ENCODE assay signal across 15 mouse cellular contexts in genomic region chr19:20409541-20410528, GRCm38 (mm10). TPM values are rescaled to one million over a fixed set of nuclear protein-coding genes. Genes with fewer than 3 reads are reported as not detected.
DNase-seq lines count a peak whose midpoint lies in the region; ATAC-seq lines count a peak whose summit lies in the region.
"Had no signal": no experiment of that assay in that cellular context is flagged by ENCODE, and none has a peak within 500 bp of the region (broad histone marks: within the 10 kb centered on the region; RNA-seq: fewer than 3 reads in every experiment).

No protein-coding gene starts in this region.

- no peak overlapping the region for H3K9ac ChIP-seq in kidney, embryonic 16.5 days (replicated peaks; ENCODE audit: low read length)
- no peak overlapping the region for H3K9ac ChIP-seq in kidney, embryonic 14.5 days (ENCODE audit: low read depth, low read length)
- H3K9ac ChIP-seq: embryonic facial prominence, embryonic 15.5 days; heart, embryonic 13.5 days; hindbrain, embryonic 15.5 days; limb, embryonic 13.5 days had no signal

- peaks cover 5% of the 10 kb centered on the region for H3K4me1 ChIP-seq in kidney, embryonic 16.5 days (ENCODE audit: insufficient read depth, low read length)
- H3K4me1 ChIP-seq in kidney, embryonic 14.5 days (ENCODE audit: control insufficient read depth, insufficient read depth, low read length): no peaks in the 10 kb centered on the region
- H3K4me1 ChIP-seq: heart, embryonic 13.5 days; hindbrain, embryonic 15.5 days; limb, embryonic 13.5 days had no signal

- no peak for ATAC-seq in kidney, embryonic 16.5 days (ENCODE audit: low FRiP score, low TSS enrichment)
- no peak for ATAC-seq in kidney, embryonic 14.5 days (ENCODE audit: low FRiP score, low TSS enrichment)
- peak; percentile 96 for ATAC-seq in granulocyte monocyte progenitor cell, adult 5-6 weeks (replicated peaks; ENCODE audit: poor library complexity, severe bottlenecking)
- no peak for ATAC-seq in cerebellum, adult (ENCODE audit: insufficient number of reproducible peaks, low FRiP score, low TSS enrichment)
- ATAC-seq: forebrain, embryonic 14.5 days had no signal

- H3K27me3 ChIP-seq in kidney, embryonic 16.5 days (ENCODE audit: insufficient read depth, low read length): no peaks in the 10 kb centered on the region
- H3K27me3 ChIP-seq in kidney, embryonic 14.5 days (ENCODE audit: control insufficient read depth, insufficient read depth, low read length): no peaks in the 10 kb centered on the region
- H3K27me3 ChIP-seq: embryonic facial prominence, embryonic 15.5 days; heart, embryonic 13.5 days; hindbrain, embryonic 15.5 days; limb, embryonic 13.5 days had no signal

- no peaks in the 10 kb centered on the region for H3K36me3 ChIP-seq in kidney, embryonic 16.5 days (ENCODE audit: insufficient read depth, low read length)
- no peaks in the 10 kb centered on the region for H3K36me3 ChIP-seq in kidney, embryonic 14.5 days (ENCODE audit: control insufficient read depth, insufficient read depth, low read length)
- H3K36me3 ChIP-seq: embryonic facial prominence, embryonic 15.5 days; heart, embryonic 13.5 days; hindbrain, embryonic 15.5 days; limb, embryonic 13.5 days had no signal

- DNase-seq in thymus, postnatal 0 days (ENCODE audit: low spot score): peak; percentile 43
- DNase-seq in thymus, adult 18-20 months: no peak
- peak; percentile 32 to 49 for DNase-seq in natural killer cell, adult 2 months (ENCODE audit: low spot score in 2 of 2)
- DNase-seq in gastrocnemius, postnatal 4 days (ENCODE audit: low spot score in 2 of 2): no peak
- DNase-seq: cerebellum, postnatal 36 days; kidney, postnatal 14 days had no signal

- peak overlapping the region; percentile 56; the same call in 1 of the 2 replicates for H3K27ac ChIP-seq in kidney, embryonic 16.5 days (ENCODE audit: low read length)
- H3K27ac ChIP-seq in kidney, embryonic 14.5 days (ENCODE audit: low read depth, low read length): no peak overlapping the region
- H3K27ac ChIP-seq: embryonic facial prominence, embryonic 15.5 days; heart, embryonic 13.5 days; hindbrain, embryonic 15.5 days; limb, embryonic 13.5 days had no signal

- H3K4me3 ChIP-seq in kidney, embryonic 16.5 days (ENCODE audit: low read length): no peak overlapping the region
- H3K4me3 ChIP-seq in kidney, embryonic 14.5 days (ENCODE audit: low read length): no peak overlapping the region
- H3K4me3 ChIP-seq: embryonic facial prominence, embryonic 15.5 days; heart, embryonic 13.5 days; hindbrain, embryonic 15.5 days; limb, embryonic 13.5 days had no signal

- no peak overlapping the region for H3K4me2 ChIP-seq in kidney, embryonic 16.5 days (replicated peaks; ENCODE audit: low read depth, low read length)
- no peak overlapping the region for H3K4me2 ChIP-seq in kidney, embryonic 14.5 days (replicated peaks; ENCODE audit: low read depth, low read length)
- H3K4me2 ChIP-seq: embryonic facial prominence, embryonic 15.5 days; heart, embryonic 13.5 days; hindbrain, embryonic 15.5 days; limb, embryonic 13.5 days had no signal

- no peaks in the 10 kb centered on the region for H3K9me3 ChIP-seq in kidney, embryonic 16.5 days (ENCODE audit: low read length)
- no peaks in the 10 kb centered on the region for H3K9me3 ChIP-seq in kidney, embryonic 14.5 days (ENCODE audit: control insufficient read depth, low read length)
- H3K9me3 ChIP-seq: embryonic facial prominence, embryonic 15.5 days; heart, embryonic 13.5 days; hindbrain, embryonic 15.5 days; limb, embryonic 13.5 days had no signal

- 59% methylated on average over 9 of the region's 9 CpGs for WGBS in kidney, embryonic 16.5 days
- WGBS in kidney, embryonic 14.5 days: 65% methylated on average over 9 of the region's 9 CpGs

RNA-seq across cellular contexts. Expression of gene Anxa1, which starts 19.1 kb away (rescaled TPM):
- 37.8 and 46.2 TPM in 2 replicates for polyA plus RNA-seq in kidney, embryonic 16.5 days (2015; fragmentation: Nextera tagmentation; extraction: Ambion mirVana)
- polyA plus RNA-seq in kidney, embryonic 14.5 days (2014; fragmentation: Nextera tagmentation; extraction: Ambion mirVana): 25.6 and 27.8 TPM in 2 replicates
- 76.7 and 106 TPM in 2 replicates for polyA plus RNA-seq in thymus, postnatal 0 days (2015; fragmentation: Nextera tagmentation; extraction: Ambion mirVana)
- 195 and 239 TPM in 2 replicates for total RNA-seq in granulocyte monocyte progenitor cell, adult 5-6 weeks (2014; fragmentation: Nextera tagmentation)
- 534 and 546 TPM in 2 replicates for total RNA-seq in granulocyte monocyte progenitor cell, adult 5-6 weeks (2017)
- total RNA-seq in gastrocnemius, postnatal 4 days (2021): 10 to 100 TPM; 45.6 to 52.9 TPM

Comparison
In these comparisons a context has a peak if more than half of its experiments do, and no peak if none do; other contexts are left out.
1. DNase-seq: peak in thymus, postnatal 0 days (single experiment) and natural killer cell, adult 2 months (2 of 2); none in thymus, adult 18-20 months (0 of 2) and gastrocnemius, postnatal 4 days (0 of 2).